Mouse (Mus musculus): ENCODE measurements around the gene Arl2bp.

The Arl2bp gene

GRCm38 (mm10) chr8:94695341-94695993, 29.1 kb downstream of the Arl2bp start:
- DNase-seq (ENCODE audit: low spot score), result no peak

- no peak for DNase-seq (ENCODE audit: low spot score)
Measured at GRCm38 (mm10) chr8:94695994-94696384, 29.6 kb downstream of the Arl2bp start, which contains the start of gene Pllp. Gene Pllp (minus strand): TSS chr8:94696278.

- DNase-seq (ENCODE audit: low spot score), result no peak
Measured at GRCm38 (mm10) chr8:94696566-94696965, 30.2 kb downstream of the Arl2bp start.

- no peak for DNase-seq (ENCODE audit: low spot score)
Measured at GRCm38 (mm10) chr8:94697956-94698355, 31.6 kb downstream of the Arl2bp start.

GRCm38 (mm10) chr8:94699366-94699765, 33.0 kb downstream of the Arl2bp start:
- no peak for DNase-seq (ENCODE audit: low spot score)

GRCm38 (mm10) chr8:94700421-94700935, 34.1 kb downstream of the Arl2bp start:
- DNase-seq (ENCODE audit: low spot score), result no peak

- DNase-seq (ENCODE audit: low spot score), result no peak
Measured at GRCm38 (mm10) chr8:94702156-94702555, 35.8 kb downstream of the Arl2bp start.

- peak; percentile 69 for DNase-seq (ENCODE audit: low spot score)
Measured at GRCm38 (mm10) chr8:94702844-94703813, 36.7 kb downstream of the Arl2bp start.

GRCm38 (mm10) chr8:94703972-94704668, 37.7 kb downstream of the Arl2bp start:
- peak; percentile 88 for DNase-seq (ENCODE audit: low spot score)

- DNase-seq (ENCODE audit: low spot score), result no peak
Measured at GRCm38 (mm10) chr8:94704669-94704984, 38.2 kb downstream of the Arl2bp start.

- no peak for DNase-seq (ENCODE audit: low spot score)
Measured at GRCm38 (mm10) chr8:94705581-94706245, 39.3 kb downstream of the Arl2bp start.

- peak; percentile 36 for DNase-seq (ENCODE audit: low spot score)
Measured at GRCm38 (mm10) chr8:94706732-94707395, 40.5 kb downstream of the Arl2bp start.

- no peak for DNase-seq (ENCODE audit: low spot score)
Measured at GRCm38 (mm10) chr8:94710336-94710735, 43.9 kb downstream of the Arl2bp start.

GRCm38 (mm10) chr8:94711160-94711718, 44.8 kb downstream of the Arl2bp start:
- peak; percentile 24 for DNase-seq (ENCODE audit: low spot score)

GRCm38 (mm10) chr8:94714556-94714955, 48.2 kb downstream of the Arl2bp start:
- DNase-seq (ENCODE audit: low spot score), result no peak

GRCm38 (mm10) chr8:94715871-94716270, 49.5 kb downstream of the Arl2bp start:
- no peak for DNase-seq (ENCODE audit: low spot score)

GRCm38 (mm10) chr8:94716841-94717240, 50.4 kb downstream of the Arl2bp start:
- DNase-seq (ENCODE audit: low spot score), result no peak

Measured in ovary, adult 18-20 months (tissue).